Mouse (Mus musculus) bone marrow, adult 2 months (tissue): ENCODE measurements around the gene Eif6. TPM values are rescaled to one million over a fixed set of nuclear protein-coding genes. Genes with fewer than 3 reads are reported as not detected.
A peak's percentile ranks its signal among the peaks of the same experiment; 100 is the strongest.
"Not testable (repeated sequence)": the region's sequence is repeated elsewhere in the genome, so short reads cannot be mapped to it uniquely, and the experiment has no call there.

Experiments
- H3K27ac ChIP-seq: fragments of 200-500 bp; 2 replicates; pipeline ENCODE4 v1.5.1; 2012; ENCODE audit warnings: low read depth, mild to moderate bottlenecking, control low read depth, inconsistent platforms, low read length; ENCODE audit not compliant: control insufficient read depth, poor library complexity, insufficient read depth
- H3K4me1 ChIP-seq: fragments of 200-500 bp; 2 replicates; pipeline ENCODE4 v1.6.1; 2011; ENCODE audit warnings: low read length; ENCODE audit not compliant: control insufficient read depth, insufficient read depth
- H3K4me3 ChIP-seq: fragments of 200-500 bp; replicated peaks from 2 replicates; pipeline ENCODE3; 2011; ENCODE audit warnings: mild to moderate bottlenecking, low read depth, low read length, control low read depth; ENCODE audit not compliant: control insufficient read depth
- CTCF ChIP-seq: fragments of 200-500 bp; IDR thresholded peaks from 2 replicates; pipeline ENCODE4 v1.5.1; 2011; ENCODE audit warnings: low read length, control low read depth; ENCODE audit not compliant: control insufficient read depth, insufficient read depth
- POLR2A ChIP-seq: fragments of 200-500 bp; IDR thresholded peaks from 2 replicates; pipeline ENCODE4 v1.6.1; 2011; ENCODE audit warnings: low read depth, mild to moderate bottlenecking, control low read depth, low read length, borderline replicate concordance; ENCODE audit not compliant: control insufficient read depth
- WGBS: fragments of 180-500 bp; shearing (Covaris S2); methylation state at CpG from one replicate; pipeline ENCODE4 v1.1.7; 2018; 5-methylcytosine and 5-hydroxymethylcytosine counted together
- polyA plus RNA-seq: library from polyadenylated mRNA; stranded (reverse); fragments of >200 nt; gene quantifications from 2 replicates; pipeline ENCODE4 v1.2.4, GENCODE M21; 2011; ENCODE audit warnings: low replicate concordance; ENCODE audit not compliant: missing spikeins, insufficient read depth, insufficient read length

Eif6 gene
- polyA plus RNA-seq, 1 experiment, result 146 TPM

DNA sequence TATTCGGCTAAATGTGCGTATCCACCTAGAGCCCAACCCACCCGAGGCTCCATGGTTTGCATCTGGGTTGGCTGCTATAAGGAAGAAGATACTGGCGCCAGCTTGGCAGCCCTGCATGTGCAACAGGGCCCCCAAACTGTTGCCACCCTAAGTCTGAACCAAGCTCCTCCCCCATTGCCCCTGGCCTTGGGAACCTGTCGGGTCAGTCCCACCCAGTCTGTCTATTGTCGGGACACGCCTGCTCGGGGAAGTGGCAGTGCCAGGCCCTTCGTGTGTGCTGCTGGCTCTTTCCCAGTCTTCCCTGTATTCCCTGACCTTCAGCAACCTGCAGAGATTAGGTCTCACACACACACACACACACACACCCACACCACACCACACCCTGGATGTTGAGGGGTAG, 8.0 kb upstream of the Eif6 start, which contains the start of gene Fam83c:
TSS of gene Fam83c (minus strand) at position 123 of the 400 bp plus-strand sequence.
- Histone ChIP-seq H3K27ac (no peak within 1 kb of the TSS), H3K4me3 (no peak within 1 kb of the TSS), H3K4me1 (no peaks in the 10 kb centered on the region)
- TF ChIP-seq CTCF (no peak), POLR2A (no peak)
- WGBS, result 73% methylated on average over 9 of the region's 9 CpGs

DNA sequence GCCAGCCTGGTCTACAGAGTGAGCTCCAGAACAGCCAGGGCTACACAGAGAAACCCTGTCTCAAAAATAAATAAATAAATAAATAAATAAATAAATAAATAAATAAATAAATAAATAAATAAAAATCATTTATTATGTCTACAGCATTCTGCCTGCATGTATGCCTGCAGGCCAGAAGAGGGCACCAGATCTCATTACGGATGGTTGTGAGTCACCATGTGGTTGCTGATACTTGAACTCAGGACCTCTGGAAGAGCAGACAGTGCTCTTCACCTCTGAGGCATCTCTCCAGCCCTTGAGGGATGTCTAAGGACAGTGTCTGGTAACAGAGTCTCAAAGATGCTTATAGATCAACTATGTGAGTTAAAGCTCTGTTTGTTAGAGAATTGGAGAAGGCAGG, 5.4 kb upstream of the Eif6 start:
- 51% methylated on average over 1 of the region's 1 CpGs for WGBS
- not testable (repeated sequence) for H3K27ac ChIP-seq, H3K4me1 ChIP-seq, H3K4me3 ChIP-seq
- TF ChIP-seq CTCF, result peak; percentile 26; the same call in 1 of the 2 replicates

- Histone ChIP-seq H3K4me1 (no peaks in the 10 kb centered on the region), H3K27ac (no peak overlapping the region), H3K4me3 (no peak overlapping the region)
- no peak for TF ChIP-seq CTCF
- no peak for TF ChIP-seq POLR2A
- 49% methylated on average over 9 of the region's 9 CpGs for WGBS
Observed at GRCm38 (mm10) chr2:155831302-155831701, 4.6 kb upstream of the Eif6 start.

GRCm38 (mm10) chr2:155830841-155831240, 4.1 kb upstream of the Eif6 start:
- Histone ChIP-seq H3K4me3 (no peak overlapping the region), H3K27ac (no peak overlapping the region), H3K4me1 (no peaks in the 10 kb centered on the region)
- 85% methylated on average over 8 of the region's 8 CpGs for WGBS
- TF ChIP-seq POLR2A (no peak), CTCF (no peak)

DNA sequence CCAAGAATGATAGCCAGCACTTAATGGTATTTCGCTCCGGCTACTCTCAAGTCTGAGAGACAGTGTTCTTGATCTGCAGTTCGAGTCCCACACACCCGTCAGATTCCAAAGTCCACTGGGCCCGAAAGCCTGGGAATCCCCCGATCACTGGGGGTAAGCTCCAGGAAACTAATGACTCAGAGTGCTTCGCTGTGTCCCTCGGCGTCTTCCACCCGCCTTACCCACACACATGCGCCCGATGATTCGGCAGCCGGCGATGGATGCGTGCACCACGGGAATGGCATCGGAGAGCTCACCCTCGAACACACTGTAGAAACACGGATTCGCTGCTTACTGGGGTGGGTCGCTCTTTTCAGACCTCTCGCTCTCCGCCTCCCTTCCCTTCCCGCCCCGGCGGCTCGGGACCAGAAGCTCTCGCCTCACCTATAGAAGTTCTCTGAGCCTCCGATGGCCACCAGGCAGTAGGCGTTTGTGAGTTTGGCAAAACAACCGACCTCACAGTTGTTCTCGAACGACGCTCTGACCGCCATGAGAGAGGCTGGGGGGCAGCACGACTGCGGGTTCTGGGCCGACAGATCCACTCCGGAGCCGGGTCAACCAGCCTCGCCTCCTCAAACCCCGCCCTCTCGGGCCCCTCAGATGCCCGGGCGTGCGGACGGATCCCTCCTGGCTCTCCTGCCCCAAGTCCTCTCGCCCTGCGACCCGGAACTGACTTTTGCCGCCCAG, 658 bp downstream of the Eif6 start:
- H3K27ac ChIP-seq, result peak overlapping the region; percentile 75
- WGBS, result 1% methylated on average over 52 of the region's 52 CpGs
- TF ChIP-seq CTCF (no peak), POLR2A (no peak)
- peak overlapping the region; percentile 94 for H3K4me3 ChIP-seq
- no peaks in the 10 kb centered on the region for H3K4me1 ChIP-seq

GRCm38 (mm10) chr2:155823722-155824121, 3.0 kb downstream of the Eif6 start:
- 86% methylated on average over 8 of the region's 8 CpGs for WGBS
- H3K4me1 ChIP-seq, result peaks cover 3% of the 10 kb centered on the region; the same call in 1 of the 2 replicates
- no peak overlapping the region for H3K4me3 ChIP-seq

GRCm38 (mm10) chr2:155820779-155821178, 5.9 kb downstream of the Eif6 start:
- H3K27ac ChIP-seq, result no peak overlapping the region
- TF ChIP-seq POLR2A, result no peak
- TF ChIP-seq CTCF, result no peak
- 84% methylated on average over 5 of the region's 5 CpGs for WGBS
- no peak overlapping the region for H3K4me3 ChIP-seq
- peaks cover 3% of the 10 kb centered on the region; the same call in 1 of the 2 replicates for H3K4me1 ChIP-seq

More at GRCm38 (mm10) chr2:155823722-155824121, 3.0 kb downstream of the Eif6 start:
- TF ChIP-seq CTCF, result no peak
- no peak for TF ChIP-seq POLR2A
- H3K27ac ChIP-seq, result no peak overlapping the region

GRCm38 (mm10) chr2:155819449-155820251, 7.1 kb downstream of the Eif6 start:
- TF ChIP-seq CTCF (no peak), POLR2A (no peak)
- peak overlapping the region; percentile 69 for H3K27ac ChIP-seq
- peak overlapping the region; percentile 77 for H3K4me3 ChIP-seq
- 52% methylated on average over 6 of the region's 6 CpGs for WGBS
- peaks cover 3% of the 10 kb centered on the region; the same call in 1 of the 2 replicates for H3K4me1 ChIP-seq
